Mouse (Mus musculus): ENCODE measurements around the gene Pclo. TPM values are rescaled to one million over a fixed set of nuclear protein-coding genes. Genes with fewer than 3 reads are reported as not detected.
"Not testable (repeated sequence)": the region's sequence is repeated elsewhere in the genome, so short reads cannot be mapped to it uniquely, and the experiment has no call there.

The Pclo gene
- total RNA-seq (2014; rRNA removed) (57.7 and 62.4 TPM in 2 replicates), polyA plus RNA-seq (2015; fragmentation: Nextera tagmentation; extraction: Ambion mirVana) (9.3 and 12.7 TPM in 2 replicates)

GRCm38 (mm10) chr5:14514631-14515523, at the start of gene Pclo:
TSS of gene Pclo (plus strand) at chr5:14514918.
- no peaks in the 10 kb centered on the region for H3K27me3 ChIP-seq (ENCODE audit: insufficient read depth, low read length)
- peak within 1 kb of the TSS; percentile 51 for H3K4me2 ChIP-seq (ENCODE audit: low read depth, low read length, poor library complexity, severe bottlenecking)
- TF ChIP-seq CTCF (IDR thresholded peaks at IDR 0.05): no peak
- peak within 1 kb of the TSS; percentile 95 for H3K9ac ChIP-seq (replicated peaks; ENCODE audit: low read length, poor library complexity, severe bottlenecking)
- H3K36me3 ChIP-seq (ENCODE audit: insufficient read depth, low read length): no peaks in the 10 kb centered on the region
- ATAC-seq (ENCODE audit: low FRiP score) (peak; percentile 98), DNase-seq (ENCODE audit: low spot score) (peak; percentile 96)
- H3K4me1 ChIP-seq (ENCODE audit: insufficient read depth, low read length): no peaks in the 10 kb centered on the region
- H3K9me3 ChIP-seq (ENCODE audit: low read length): no peaks in the 10 kb centered on the region
- under 1% methylated on average over 75 of the region's 89 CpGs for WGBS
- peak within 1 kb of the TSS; percentile 98 for H3K27ac ChIP-seq (ENCODE audit: low read depth, low read length)
- H3K4me3 ChIP-seq (ENCODE audit: low read depth, low read length): peak within 1 kb of the TSS; percentile 94

GRCm38 (mm10) chr5:14494431-14494830, 20.3 kb upstream of the Pclo start:
- DNase-seq (ENCODE audit: low spot score); H3K4me2 ChIP-seq (ENCODE audit: low read depth, low read length, poor library complexity, severe bottlenecking): not testable (repeated sequence)
- 64% methylated on average over 2 of the region's 2 CpGs for WGBS

GRCm38 (mm10) chr5:14508522-14508921, 6.2 kb upstream of the Pclo start:
- H3K27me3 ChIP-seq (ENCODE audit: insufficient read depth, low read length): no peaks in the 10 kb centered on the region
- 48% methylated on average over 1 of the region's 1 CpGs for WGBS
- no peaks in the 10 kb centered on the region for H3K4me1 ChIP-seq (ENCODE audit: insufficient read depth, low read length)
- ATAC-seq (ENCODE audit: low FRiP score) (no peak), DNase-seq (ENCODE audit: low spot score) (no peak)
- no peaks in the 10 kb centered on the region for H3K9me3 ChIP-seq (ENCODE audit: low read length)
- no peak overlapping the region for H3K9ac ChIP-seq (replicated peaks; ENCODE audit: low read length, poor library complexity, severe bottlenecking)
- no peak overlapping the region for H3K4me3 ChIP-seq (ENCODE audit: low read depth, low read length)
- no peak overlapping the region for H3K27ac ChIP-seq (ENCODE audit: low read depth, low read length)
- no peak for TF ChIP-seq CTCF (IDR thresholded peaks at IDR 0.05)
- H3K4me2 ChIP-seq (ENCODE audit: low read depth, low read length, poor library complexity, severe bottlenecking): no peak overlapping the region
- no peaks in the 10 kb centered on the region for H3K36me3 ChIP-seq (ENCODE audit: insufficient read depth, low read length)

More at GRCm38 (mm10) chr5:14494431-14494830, 20.3 kb upstream of the Pclo start:
- not testable (repeated sequence) for H3K4me3 ChIP-seq (ENCODE audit: low read depth, low read length); H3K9me3 ChIP-seq (ENCODE audit: low read length); H3K36me3 ChIP-seq (ENCODE audit: insufficient read depth, low read length); H3K4me1 ChIP-seq (ENCODE audit: insufficient read depth, low read length); H3K9ac ChIP-seq (replicated peaks; ENCODE audit: low read length, poor library complexity, severe bottlenecking); ATAC-seq (ENCODE audit: low FRiP score); H3K27me3 ChIP-seq (ENCODE audit: insufficient read depth, low read length); H3K27ac ChIP-seq (ENCODE audit: low read depth, low read length)

GRCm38 (mm10) chr5:14509621-14510020, 5.1 kb upstream of the Pclo start:
- Histone ChIP-seq H3K27ac (ENCODE audit: low read depth, low read length) (no peak overlapping the region), H3K36me3 (ENCODE audit: insufficient read depth, low read length) (no peaks in the 10 kb centered on the region), H3K4me2 (ENCODE audit: low read depth, low read length, poor library complexity, severe bottlenecking) (no peak overlapping the region), H3K27me3 (ENCODE audit: insufficient read depth, low read length) (no peaks in the 10 kb centered on the region), H3K9me3 (ENCODE audit: low read length) (no peaks in the 10 kb centered on the region), H3K9ac (replicated peaks; ENCODE audit: low read length, poor library complexity, severe bottlenecking) (no peak overlapping the region), H3K4me1 (ENCODE audit: insufficient read depth, low read length) (no peaks in the 10 kb centered on the region), H3K4me3 (ENCODE audit: low read depth, low read length) (no peak overlapping the region)
- WGBS: 86% methylated on average over 1 of the region's 1 CpGs
- ATAC-seq (ENCODE audit: low FRiP score): no peak
- TF ChIP-seq CTCF (IDR thresholded peaks at IDR 0.05): no peak
- no peak for DNase-seq (ENCODE audit: low spot score)

- Histone ChIP-seq H3K36me3 (ENCODE audit: insufficient read depth, low read length) (peaks cover 11% of the 10 kb centered on the region), H3K4me1 (ENCODE audit: insufficient read depth, low read length) (no peaks in the 10 kb centered on the region), H3K4me3 (ENCODE audit: low read depth, low read length) (no peak overlapping the region), H3K4me2 (ENCODE audit: low read depth, low read length, poor library complexity, severe bottlenecking) (no peak overlapping the region), H3K9ac (replicated peaks; ENCODE audit: low read length, poor library complexity, severe bottlenecking) (no peak overlapping the region), H3K27me3 (ENCODE audit: insufficient read depth, low read length) (no peaks in the 10 kb centered on the region), H3K27ac (ENCODE audit: low read depth, low read length) (no peak overlapping the region), H3K9me3 (ENCODE audit: low read length) (no peaks in the 10 kb centered on the region)
- ATAC-seq (ENCODE audit: low FRiP score) (no peak), DNase-seq (ENCODE audit: low spot score) (no peak)
- WGBS: 71% methylated on average over 4 of the region's 4 CpGs
- TF ChIP-seq CTCF (IDR thresholded peaks at IDR 0.05): no peak
Observed at GRCm38 (mm10) chr5:14518131-14518832, 3.6 kb downstream of the Pclo start.

GRCm38 (mm10) chr5:14522006-14522405, 7.3 kb downstream of the Pclo start:
- ATAC-seq (ENCODE audit: low FRiP score): no peak
- Histone ChIP-seq H3K27ac (ENCODE audit: low read depth, low read length) (no peak overlapping the region), H3K27me3 (ENCODE audit: insufficient read depth, low read length) (no peaks in the 10 kb centered on the region), H3K4me2 (ENCODE audit: low read depth, low read length, poor library complexity, severe bottlenecking) (no peak overlapping the region), H3K4me3 (ENCODE audit: low read depth, low read length) (no peak overlapping the region), H3K9me3 (ENCODE audit: low read length) (no peaks in the 10 kb centered on the region), H3K9ac (replicated peaks; ENCODE audit: low read length, poor library complexity, severe bottlenecking) (no peak overlapping the region), H3K4me1 (ENCODE audit: insufficient read depth, low read length) (0 out of 2 replicates have a peak, but pooled peaks cover 4% of the 10 kb centered on the region), H3K36me3 (ENCODE audit: insufficient read depth, low read length) (peaks cover 11% of the 10 kb centered on the region)
- no peak for DNase-seq (ENCODE audit: low spot score)
- no peak for TF ChIP-seq CTCF (IDR thresholded peaks at IDR 0.05)
- WGBS: 88% methylated on average over 4 of the region's 4 CpGs
